Mouse (Mus musculus) right cerebral cortex, postnatal 36 days (tissue): ENCODE data around the gene Maf.
A peak's percentile ranks its signal among the peaks of the same experiment; 100 is the strongest.

Experiments used
- DNase-seq, 2 experiments: peaks; one replicate each; pipeline ENCODE4 v3.0.0; 2022; ENCODE audit warnings: low spot score in 2 of 2, mixed read lengths in 1 of 2

The Maf gene

GRCm38 (mm10) chr8:115705591-115706110, 1.9 kb downstream of the Maf start:
- DNase-seq = peak; percentile 14 to 28

DNA sequence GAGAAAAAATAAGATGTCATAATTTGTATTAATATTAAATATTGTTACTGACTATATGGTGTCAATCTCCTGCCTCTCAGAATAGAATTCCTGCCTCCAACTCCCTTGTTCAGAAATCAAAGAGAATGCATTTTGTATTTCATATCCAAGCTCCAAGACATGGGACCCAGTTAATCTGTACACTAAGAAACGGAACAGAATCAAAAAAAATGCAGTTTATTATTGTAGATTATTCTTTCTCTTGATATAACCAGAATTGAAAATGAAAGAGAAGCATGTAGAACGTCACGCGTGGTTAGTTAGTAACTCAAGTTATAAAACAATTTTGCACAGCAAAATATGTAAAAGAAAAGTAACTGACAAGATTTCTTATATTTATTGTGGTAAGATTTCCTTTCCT, 4.5 kb downstream of the Maf start:
- DNase-seq = no peak

DNA sequence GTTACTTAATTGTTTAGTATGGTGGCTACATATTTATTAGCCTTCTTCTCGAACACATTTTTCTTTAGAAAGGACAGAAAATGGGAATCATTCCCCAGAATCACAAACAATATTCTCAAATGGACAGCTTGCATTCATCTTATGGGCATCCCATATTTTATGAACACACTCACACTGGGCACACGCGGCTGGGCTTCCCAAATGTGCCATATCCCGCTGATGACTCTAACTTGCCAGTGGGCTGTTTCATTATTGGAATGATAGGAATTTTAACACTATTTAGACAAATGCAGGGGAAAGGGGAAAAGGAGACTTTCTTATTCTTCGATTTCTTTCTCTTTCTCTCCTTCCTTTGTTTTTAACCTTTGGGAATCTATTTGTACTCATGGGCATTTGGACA, 6.6 kb downstream of the Maf start:
- DNase-seq = no peak

- DNase-seq = no peak
Measured at GRCm38 (mm10) chr8:115699151-115699550, 8.4 kb downstream of the Maf start.

DNA sequence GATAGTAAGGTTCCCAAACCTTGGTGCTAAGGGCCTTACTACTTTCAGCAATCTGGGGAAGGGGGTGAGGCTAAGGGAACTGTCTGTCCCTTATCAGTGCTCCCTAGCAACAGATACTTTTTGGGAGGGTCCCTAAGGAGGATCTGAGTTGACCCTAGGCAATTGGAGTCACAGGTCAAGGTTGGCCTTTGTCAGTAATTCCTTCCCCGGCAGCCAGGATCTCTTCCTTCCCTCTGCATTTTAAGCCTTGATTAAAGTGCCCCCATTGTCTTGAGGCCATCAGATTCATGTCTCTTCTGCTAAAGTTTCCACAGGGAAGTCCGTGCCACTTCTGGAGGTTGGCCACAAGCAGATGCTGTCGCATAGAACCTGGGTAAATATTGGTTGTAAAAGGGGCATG, 10.2 kb downstream of the Maf start:
- no peak for DNase-seq

DNA sequence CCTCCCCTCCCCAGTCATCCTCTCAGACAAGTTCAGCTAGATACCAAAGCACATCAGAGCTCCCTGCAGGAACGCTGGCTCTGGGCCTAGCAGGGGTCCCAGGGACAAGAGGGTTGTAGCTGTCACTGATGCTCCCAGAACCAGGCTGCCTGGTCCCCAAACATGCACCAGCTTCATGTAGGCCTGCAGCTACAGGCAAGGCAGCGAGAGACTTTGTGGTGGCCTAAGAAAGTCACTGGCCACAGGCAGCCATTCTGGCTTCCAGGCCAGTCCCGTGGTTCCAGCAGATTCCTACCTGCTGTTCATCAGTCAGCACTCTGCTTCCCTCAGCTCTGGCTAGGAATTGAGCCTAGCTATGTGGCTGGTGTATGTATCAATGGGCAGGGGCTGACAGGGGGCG, 10.9 kb downstream of the Maf start:
- no peak for DNase-seq

GRCm38 (mm10) chr8:115687349-115687748, 20.2 kb downstream of the Maf start:
- no peak for DNase-seq

GRCm38 (mm10) chr8:115683309-115683708, 24.3 kb downstream of the Maf start:
- DNase-seq = no peak

DNA sequence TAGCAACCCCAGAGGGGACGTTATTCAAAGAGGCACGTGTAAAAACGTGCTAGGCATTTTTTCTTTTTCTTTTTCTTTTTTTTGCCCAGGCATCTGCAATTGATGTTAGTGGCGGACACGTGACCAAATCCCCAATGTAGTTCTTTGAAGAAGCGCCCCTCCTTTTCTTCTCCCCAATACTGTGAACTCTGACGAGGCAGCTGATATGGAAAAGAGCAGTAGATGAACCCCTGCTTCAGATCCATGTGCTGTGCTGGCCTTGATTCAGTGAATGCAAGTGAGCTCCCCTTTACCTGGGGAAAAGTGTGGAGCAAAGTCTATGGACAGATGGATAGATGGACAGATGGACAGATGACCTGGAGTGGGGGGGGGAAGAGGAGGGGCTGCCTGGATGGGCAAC, 28.1 kb downstream of the Maf start:
- DNase-seq = no peak

GRCm38 (mm10) chr8:115664866-115665265, 42.7 kb downstream of the Maf start:
- no peak for DNase-seq

DNA sequence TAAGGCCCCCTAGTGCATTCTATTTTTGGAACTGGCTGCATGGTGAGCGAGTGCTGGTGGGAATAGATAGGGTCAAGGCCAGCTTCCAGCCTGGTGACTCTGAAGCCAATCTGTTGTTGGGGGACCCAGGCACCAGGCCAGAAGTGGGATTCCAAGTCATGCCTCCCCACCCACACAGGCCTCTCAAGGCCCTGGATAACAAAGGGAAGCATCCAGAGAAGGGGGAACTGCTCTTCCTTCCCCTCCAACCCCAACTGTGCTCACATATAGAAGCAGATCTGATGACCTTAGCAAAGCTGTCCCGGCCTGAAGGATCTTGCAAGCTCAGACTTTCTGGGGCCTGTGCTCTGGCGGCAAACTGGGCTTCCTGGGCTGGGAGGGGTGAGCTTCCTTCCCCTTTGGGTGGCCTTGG, 57.5 kb downstream of the Maf start:
- peak; percentile 6 to 25 for DNase-seq

DNA sequence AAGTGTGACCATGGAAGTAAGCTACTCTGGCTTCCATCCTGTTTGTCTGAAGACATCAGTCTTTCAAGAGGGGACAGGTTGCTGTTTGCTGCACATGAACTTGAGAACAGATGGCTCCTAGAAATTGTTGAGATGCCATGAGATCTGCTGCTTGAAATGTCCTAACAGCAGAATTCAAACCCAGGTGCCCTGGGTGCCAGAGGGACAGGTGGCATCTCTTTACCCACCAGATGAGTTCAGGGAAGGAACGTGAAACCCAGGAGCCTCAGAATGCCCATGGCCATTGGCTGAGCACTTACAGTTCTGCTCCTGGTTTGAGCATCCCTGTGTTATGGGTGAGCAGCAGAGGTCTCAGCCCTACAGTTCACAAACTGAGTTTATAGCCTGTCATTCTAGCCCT, 62.5 kb downstream of the Maf start:
- no peak for DNase-seq

DNA sequence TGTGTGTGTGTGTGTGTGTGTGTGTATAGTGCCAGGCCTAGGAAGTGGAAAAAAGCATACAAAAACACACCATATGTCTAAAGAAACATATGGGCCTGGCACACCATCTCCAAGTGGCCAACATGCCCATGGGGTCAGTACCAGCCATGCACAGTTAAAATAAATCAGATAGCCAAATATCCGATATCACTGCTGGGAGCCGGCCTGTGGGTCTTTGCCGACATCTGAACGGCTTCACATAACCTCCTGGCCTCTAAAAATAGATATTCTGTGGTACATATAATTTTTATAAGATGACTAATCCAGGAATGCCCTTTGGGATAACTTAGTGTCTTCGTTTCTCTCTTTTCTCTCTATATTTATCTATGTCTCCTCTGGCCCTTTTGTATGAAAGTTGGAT, 65.7 kb downstream of the Maf start:
- DNase-seq = no peak

GRCm38 (mm10) chr8:115639951-115640350, 67.6 kb downstream of the Maf start:
- no peak for DNase-seq

GRCm38 (mm10) chr8:115636751-115637150, 70.8 kb downstream of the Maf start:
- DNase-seq = no peak
